Mouse (Mus musculus) myocyte (in vitro differentiated cells): ENCODE results near the gene Rnasel. TPM values are rescaled to one million over a fixed set of nuclear protein-coding genes. Genes with fewer than 3 reads are reported as not detected.

Experiments used
- H3K27me3 ChIP-seq: one replicate; pipeline ENCODE4 v1.6.1; 2011; ENCODE audit not compliant: control insufficient read depth, insufficient read depth, insufficient read length
- H3K36me3 ChIP-seq: one replicate; pipeline ENCODE4 v1.6.1; 2011; ENCODE audit not compliant: control insufficient read depth, insufficient read depth
- H3K4me2 ChIP-seq: one replicate; pipeline ENCODE4 v1.6.1; 2011; ENCODE audit warnings: low read depth, control low read depth
- H3K4me3 ChIP-seq: one replicate; pipeline ENCODE4 v1.5.1; 2011; ENCODE audit warnings: mild to moderate bottlenecking, control low read depth, moderate library complexity
- H3K79me2 ChIP-seq: one replicate; pipeline ENCODE4 v1.6.1; 2011; ENCODE audit not compliant: control insufficient read depth, insufficient read depth
- H3ac ChIP-seq: one replicate; pipeline ENCODE4 v1.6.1; 2011; ENCODE audit not compliant: control insufficient read depth, insufficient read length
- CEBPB ChIP-seq: IDR thresholded peaks from 2 replicates; pipeline ENCODE4 v1.6.1; 2011; ENCODE audit warnings: mild to moderate bottlenecking, moderate library complexity; ENCODE audit not compliant: poor library complexity, insufficient read depth, severe bottlenecking
- E2F4 ChIP-seq: IDR thresholded peaks from one replicate; pipeline ENCODE4 v1.6.1; 2011; ENCODE audit warnings: mild to moderate bottlenecking, control low read depth, moderate library complexity; ENCODE audit not compliant: insufficient read depth
- MAX ChIP-seq: IDR thresholded peaks from one replicate; pipeline ENCODE4 v1.6.1; 2011; ENCODE audit warnings: low read depth, mild to moderate bottlenecking, control low read depth
- MYOD1 ChIP-seq, 3 experiments: IDR thresholded peaks; one replicate each; pipeline ENCODE4 v1.6.1; 2011; ENCODE audit warnings: control low read depth in 2 of 3, low read depth in 2 of 3, mild to moderate bottlenecking in 2 of 3, moderate library complexity in 1 of 3; ENCODE audit not compliant: insufficient read length in 2 of 3, control insufficient read depth in 1 of 3
- MYOG ChIP-seq, 3 experiments: IDR thresholded peaks; one replicate each; pipeline ENCODE4 v1.6.1; 2011; ENCODE audit warnings: control low read depth in 2 of 3, low read depth in 2 of 3, mild to moderate bottlenecking in 2 of 3; ENCODE audit not compliant: insufficient read length in 2 of 3, control insufficient read depth in 1 of 3, insufficient read depth in 1 of 3
- POLR2A ChIP-seq: IDR thresholded peaks from one replicate; pipeline ENCODE4 v1.6.1; 2011; ENCODE audit warnings: low read depth, mild to moderate bottlenecking, control low read depth, moderate library complexity; ENCODE audit not compliant: insufficient read length
- POLR2AphosphoS2 ChIP-seq: IDR thresholded peaks from one replicate; pipeline ENCODE4 v1.6.1; 2011; ENCODE audit warnings: low read depth, control low read depth; ENCODE audit not compliant: insufficient read length
- REST ChIP-seq: IDR thresholded peaks from one replicate; pipeline ENCODE4 v1.6.1; 2011; ENCODE audit warnings: mild to moderate bottlenecking, control low read depth, moderate library complexity; ENCODE audit not compliant: insufficient read depth, insufficient read length
- SRF ChIP-seq: IDR thresholded peaks from one replicate; pipeline ENCODE4 v1.6.1; 2011; ENCODE audit warnings: low read depth; ENCODE audit not compliant: control insufficient read depth, insufficient read length
- TCF12 ChIP-seq: IDR thresholded peaks from one replicate; pipeline ENCODE4 v1.6.1; 2011; ENCODE audit warnings: mild to moderate bottlenecking, control low read depth; ENCODE audit not compliant: poor library complexity, insufficient read depth, severe bottlenecking
- TCF3 ChIP-seq: IDR thresholded peaks from one replicate; pipeline ENCODE4 v1.6.1; 2011; ENCODE audit warnings: low read depth, control low read depth; ENCODE audit not compliant: insufficient read length
- USF1 ChIP-seq: IDR thresholded peaks from one replicate; pipeline ENCODE4 v1.6.1; 2011; ENCODE audit warnings: low read depth, mild to moderate bottlenecking, control low read depth, moderate library complexity
- polyA plus RNA-seq: library from polyadenylated mRNA; unstranded; fragments of >200 nt; fragmentation: generic; extraction: Trizol; gene quantifications from one replicate; pipeline ENCODE4 v1.2.1, GENCODE M21; 2012; ENCODE audit warnings: missing spikeins

Gene Rnasel
- polyA plus RNA-seq: 0.11 TPM

DNA sequence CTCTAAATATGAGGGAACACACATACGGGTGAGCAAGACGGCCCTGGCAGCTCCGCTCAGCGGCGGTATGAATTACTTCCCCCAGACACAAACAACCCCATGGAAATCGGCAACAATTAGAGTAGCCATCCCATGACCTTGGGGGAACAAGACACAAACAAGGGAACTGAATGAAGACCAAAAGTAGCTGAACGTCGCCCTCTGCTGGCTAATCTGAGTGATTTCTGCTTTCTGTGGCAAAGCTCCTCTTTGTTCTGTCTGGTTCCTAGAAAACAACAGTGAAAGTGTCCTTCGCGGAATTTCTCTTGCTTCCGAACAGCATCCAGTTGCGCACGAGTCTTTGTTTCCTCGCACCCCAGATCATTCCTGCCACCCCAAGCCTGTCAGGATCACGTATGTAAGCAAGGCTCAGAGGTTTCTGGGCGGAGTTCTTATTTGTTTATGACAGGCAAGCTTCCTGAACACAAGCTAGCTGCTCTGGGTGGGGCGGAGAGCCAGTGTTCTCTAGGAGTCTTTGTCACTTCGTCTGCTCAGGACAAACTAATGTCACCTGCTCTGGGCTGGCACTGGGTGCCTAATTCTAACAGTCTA, at the start of gene Rnasel:
TSS of gene Rnasel (plus strand) at position 216 of the 591 bp plus-strand sequence.
- H3K4me2 ChIP-seq: peak within 1 kb of the TSS; percentile 79
- no peak within 1 kb of the TSS for H3ac ChIP-seq
- no peaks in the 10 kb centered on the region for H3K79me2 ChIP-seq
- H3K36me3 ChIP-seq: no peaks in the 10 kb centered on the region
- peaks cover 2% of the 10 kb centered on the region for H3K27me3 ChIP-seq
- H3K4me3 ChIP-seq: peak within 1 kb of the TSS; percentile 5
- no peak for TF ChIP-seq E2F4
- no peak for TF ChIP-seq USF1
- TF ChIP-seq POLR2AphosphoS2: no peak
- TF ChIP-seq SRF: no peak
- TF ChIP-seq MYOD1 (IDR thresholded peaks at IDR 0.05; ENCODE audit: control insufficient read depth in 1 of 3, insufficient read length in 2 of 3, low read depth in 2 of 3): no peak
- TF ChIP-seq TCF12: no peak
- no peak for TF ChIP-seq TCF3
- TF ChIP-seq REST: no peak
- no peak for TF ChIP-seq MAX
- no peak for TF ChIP-seq MYOG (IDR thresholded peaks at IDR 0.05; ENCODE audit: control insufficient read depth in 1 of 3, insufficient read depth in 1 of 3, insufficient read length in 2 of 3, low read depth in 2 of 3)
- TF ChIP-seq CEBPB: no peak
- no peak for TF ChIP-seq POLR2A

DNA sequence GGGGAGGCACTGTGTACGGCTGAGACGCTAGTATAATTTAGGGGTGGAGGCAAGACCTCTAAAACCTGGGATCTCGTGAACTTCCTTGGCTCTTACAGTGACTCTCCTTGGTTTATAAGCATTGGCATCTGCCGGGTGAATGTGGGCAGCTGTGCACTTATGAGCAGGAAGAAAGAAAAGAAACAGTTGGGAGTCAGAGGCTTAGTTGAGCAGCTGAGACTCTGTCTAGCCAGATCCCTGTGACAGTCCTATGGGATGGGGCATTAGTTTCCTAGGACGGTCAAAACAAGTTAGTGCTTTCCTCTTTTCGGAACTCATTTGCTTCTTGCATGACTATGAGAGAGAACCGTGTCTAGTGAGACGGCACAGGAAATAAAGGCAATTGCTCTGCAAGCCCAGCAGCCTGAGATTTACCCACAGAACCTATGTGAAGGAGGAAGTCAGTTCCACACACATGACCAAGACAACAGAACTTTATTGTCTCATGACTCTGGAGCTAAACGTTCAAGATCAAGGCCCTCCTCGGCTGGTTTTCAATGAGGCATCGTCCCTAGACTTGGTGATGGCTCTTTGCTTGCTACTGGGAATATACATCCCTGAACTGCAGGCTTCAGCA, 48.7 kb upstream of the Rnasel start:
- no peak overlapping the region for H3K4me2 ChIP-seq
- no peaks in the 10 kb centered on the region for H3K36me3 ChIP-seq
- TF ChIP-seq MAX (no peak), POLR2AphosphoS2 (no peak), TCF12 (peak; percentile 33), MYOG (IDR thresholded peaks at IDR 0.05; ENCODE audit: control insufficient read depth in 1 of 3, insufficient read depth in 1 of 3, insufficient read length in 2 of 3, low read depth in 2 of 3) (peak in 1 of 3 experiments; percentile 29), TCF3 (no peak)
- no peak overlapping the region for H3ac ChIP-seq
- no peaks in the 10 kb centered on the region for H3K79me2 ChIP-seq
- H3K4me3 ChIP-seq: no peak overlapping the region
- no peaks in the 10 kb centered on the region for H3K27me3 ChIP-seq

DNA sequence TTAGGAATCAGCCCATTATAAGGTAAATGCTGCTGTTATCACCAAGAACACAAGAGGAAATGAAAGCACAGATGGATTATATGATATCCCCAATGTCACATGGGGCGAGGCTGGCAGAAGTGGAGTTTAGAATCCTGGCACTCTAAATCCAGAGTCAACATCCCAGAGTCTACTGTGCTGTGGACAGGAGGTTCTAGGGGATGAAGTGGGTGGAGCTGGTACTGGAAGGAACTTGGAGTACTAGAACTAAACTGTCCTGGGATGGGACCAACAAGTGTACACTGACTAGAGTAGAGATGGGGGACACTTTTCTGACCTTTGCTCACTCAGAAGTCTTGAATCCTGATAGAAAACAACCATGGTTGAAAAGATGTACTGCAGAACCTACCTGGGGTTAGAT, 47.8 kb upstream of the Rnasel start:
- TF ChIP-seq CEBPB (no peak), SRF (no peak), POLR2AphosphoS2 (no peak), TCF3 (no peak), MYOG (IDR thresholded peaks at IDR 0.05; ENCODE audit: control insufficient read depth in 1 of 3, insufficient read depth in 1 of 3, insufficient read length in 2 of 3, low read depth in 2 of 3) (no peak), MAX (no peak), USF1 (no peak), E2F4 (no peak), REST (no peak), MYOD1 (IDR thresholded peaks at IDR 0.05; ENCODE audit: control insufficient read depth in 1 of 3, insufficient read length in 2 of 3, low read depth in 2 of 3) (no peak), TCF12 (no peak), POLR2A (no peak)
- H3K36me3 ChIP-seq: no peaks in the 10 kb centered on the region

DNA sequence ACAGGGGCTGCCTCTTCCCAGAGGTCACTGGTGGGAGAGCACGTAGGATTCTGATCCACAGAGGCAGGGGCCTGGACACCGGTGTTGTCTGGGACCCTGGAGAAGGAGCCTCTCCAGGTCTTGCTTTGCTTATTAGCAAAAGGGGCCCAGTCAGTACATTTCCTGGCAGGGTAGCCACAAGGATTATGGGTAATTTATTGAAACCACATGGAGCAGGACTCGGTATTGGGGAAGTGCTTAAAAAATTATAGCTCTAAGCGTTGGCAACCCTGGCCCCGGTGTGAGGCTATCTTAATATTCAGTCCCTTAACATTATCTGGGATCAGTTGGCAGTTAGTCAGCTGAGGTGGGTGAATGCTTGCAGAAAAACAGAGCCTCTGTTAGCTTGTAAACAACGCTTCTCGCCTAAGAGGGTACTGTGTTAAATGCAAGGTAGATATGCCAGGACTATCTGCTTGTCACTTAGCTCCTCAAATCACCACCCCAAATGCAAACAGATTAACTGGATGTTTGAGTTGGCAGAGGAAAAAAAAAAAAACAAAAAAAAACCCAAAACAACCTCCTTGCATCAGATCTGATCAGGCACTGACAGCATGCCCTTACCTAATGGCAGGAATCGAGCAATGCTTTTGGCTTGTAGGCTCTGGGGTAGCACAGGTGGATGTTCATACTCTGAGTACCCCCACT, 46.9 kb upstream of the Rnasel start:
- H3ac ChIP-seq: no peak overlapping the region
- H3K4me3 ChIP-seq: no peak overlapping the region
- H3K79me2 ChIP-seq: no peaks in the 10 kb centered on the region
- no peaks in the 10 kb centered on the region for H3K36me3 ChIP-seq
- no peak overlapping the region for H3K4me2 ChIP-seq
- H3K27me3 ChIP-seq: no peaks in the 10 kb centered on the region
- TF ChIP-seq TCF3 (no peak), POLR2A (no peak), MYOG (IDR thresholded peaks at IDR 0.05; ENCODE audit: control insufficient read depth in 1 of 3, insufficient read depth in 1 of 3, insufficient read length in 2 of 3, low read depth in 2 of 3) (no peak), TCF12 (no peak), E2F4 (no peak), CEBPB (no peak), USF1 (no peak), POLR2AphosphoS2 (no peak)

More for the DNA sequence above, 47.8 kb upstream of the Rnasel start:
- Histone ChIP-seq H3K27me3 (no peaks in the 10 kb centered on the region), H3K4me2 (no peak overlapping the region), H3ac (no peak overlapping the region), H3K4me3 (no peak overlapping the region), H3K79me2 (no peaks in the 10 kb centered on the region)
